Mouse (Mus musculus) lung, postnatal 0 days (tissue): ENCODE data around the gene C2cd2.

Source experiments
- CTCF ChIP-seq: IDR thresholded peaks from 2 replicates; pipeline ENCODE4 v1.5.1; 2016; ENCODE audit warnings: antibody characterized with exemption, mild to moderate bottlenecking
- EP300 ChIP-seq: IDR thresholded peaks from 2 replicates; pipeline ENCODE4 v1.6.1; 2016; ENCODE audit warnings: antibody characterized with exemption, mild to moderate bottlenecking, control low read depth

DNA sequence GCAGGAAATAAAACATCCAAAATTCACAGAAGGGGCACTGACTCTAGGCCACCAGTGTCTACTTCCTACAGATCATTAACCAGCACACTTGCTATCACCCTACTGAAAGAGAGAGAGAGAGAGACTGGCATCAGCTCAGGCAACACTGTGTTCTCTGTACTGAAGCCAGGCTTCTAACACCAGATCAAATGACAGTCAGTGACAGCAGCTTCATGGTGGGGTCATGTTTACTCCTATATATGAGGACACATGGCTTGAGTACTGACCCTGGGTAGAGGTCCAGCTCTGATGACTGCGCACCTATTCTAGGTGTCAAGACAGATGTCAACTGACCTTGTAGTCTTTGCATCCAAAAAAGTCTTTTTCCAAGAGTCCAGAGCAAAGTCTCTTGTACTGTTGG lies 41.8 kb downstream of the C2cd2 start:
- no peak for TF ChIP-seq CTCF
- TF ChIP-seq EP300 = no peak
